Mouse (Mus musculus): Measurements from ENCODE around the gene Hoxd13.

DNA sequence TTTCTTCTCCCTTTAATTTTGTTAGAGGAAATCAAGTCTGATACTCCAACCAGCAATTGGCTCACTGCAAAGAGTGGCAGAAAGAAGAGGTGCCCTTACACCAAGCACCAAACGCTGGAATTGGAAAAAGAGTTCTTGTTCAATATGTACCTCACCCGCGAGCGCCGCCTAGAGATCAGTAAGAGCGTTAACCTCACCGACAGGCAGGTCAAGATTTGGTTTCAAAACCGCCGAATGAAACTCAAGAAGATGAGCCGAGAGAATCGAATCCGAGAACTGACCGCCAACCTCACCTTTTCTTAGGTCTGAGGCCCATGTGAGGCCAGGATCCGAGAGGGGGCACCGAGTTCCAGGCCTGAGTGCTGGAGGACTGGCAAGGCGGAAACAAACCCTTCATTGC is 26.0 kb downstream of the Hoxd13 start:
- TF ChIP-seq CTCF (IDR thresholded peaks at IDR 0.05; ENCODE audit: low read depth) (peak; percentile 31; the same call in 1 of the 2 replicates), EP300 (IDR thresholded peaks at IDR 0.05; ENCODE audit: low read depth) (no peak)
